Mouse (Mus musculus) lung, adult 2 months (tissue): ENCODE measurements at regions not wholly inside any gene's neighbourhood (a gene's known extent, or its start where the extent isn't known, plus 50 kb on each side); places are given as distances from the start of the nearest gene placed in this dataset.

Experiments
- CTCF ChIP-seq: fragments of 200-500 bp; IDR thresholded peaks from 2 replicates; pipeline ENCODE4 v1.5.1; 2011; ENCODE audit warnings: mild to moderate bottlenecking, low read length, control low read depth; ENCODE audit not compliant: insufficient read depth
- POLR2A ChIP-seq: fragments of 200-500 bp; IDR thresholded peaks from 2 replicates; pipeline ENCODE4 v1.6.1; 2011; ENCODE audit warnings: low read depth, mild to moderate bottlenecking, control low read depth, low read length, borderline replicate concordance; ENCODE audit errors: extremely low read depth

GRCm38 (mm10) chr8:35053444-35053843 is 712.1 kb upstream of the Gm19410 start:
- no peak for TF ChIP-seq POLR2A
- TF ChIP-seq CTCF: no peak
